In the genomic region with DNA sequence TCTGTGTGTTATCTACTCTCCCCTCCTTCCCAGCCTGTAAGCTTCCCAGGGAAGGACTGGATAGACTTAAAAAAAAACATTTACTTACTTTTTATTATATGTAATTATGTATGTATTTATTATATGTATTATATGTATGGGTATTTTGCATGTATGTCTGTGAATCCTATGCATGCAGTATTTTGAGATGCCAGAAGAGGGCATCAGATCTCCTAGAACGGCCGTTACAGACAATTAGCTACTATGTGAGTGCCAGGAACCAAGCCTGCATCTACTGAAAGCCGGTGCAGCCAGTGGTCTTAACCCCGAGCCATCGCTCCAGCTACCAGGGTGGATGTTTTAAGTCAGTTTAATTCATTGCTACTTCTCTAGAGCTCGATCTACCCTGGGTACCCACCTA, we compare ENCODE assay signal across 19 mouse cellular contexts. TPM values are rescaled to one million over a fixed set of nuclear protein-coding genes. Genes with fewer than 3 reads are reported as not detected.
DNase-seq lines count a peak whose midpoint lies in the region; ATAC-seq and TF ChIP-seq lines count a peak whose summit lies in the region.
"Had no signal": no experiment of that assay in that cellular context is flagged by ENCODE, and none has a peak within 500 bp of the region (broad histone marks: within the 10 kb centered on the region; RNA-seq: fewer than 3 reads in every experiment).

No protein-coding gene starts in this region.

- TF ChIP-seq CTCF in layer of hippocampus, adult 2 months (conservative IDR thresholded peaks at IDR 0.05) = peak; percentile 63
- TF ChIP-seq CTCF in MEL (IDR thresholded peaks at IDR 0.05 in 2 of 3, conservative IDR thresholded peaks at IDR 0.05 in 1 of 3; ENCODE audit: control insufficient read depth in 1 of 3, insufficient read depth in 1 of 3, low read depth in 2 of 3, low read length in 3 of 3, poor library complexity in 1 of 3, severe bottlenecking in 1 of 3) = peak in 2 of 3 experiments; percentile 24 to 41; a peak in 3 of 6 replicates

- no peaks in the 10 kb centered on the region for H3K27me3 ChIP-seq in MEL (ENCODE audit: control insufficient read depth in 1 of 2, insufficient read depth in 2 of 2, low read length in 2 of 2)
- H3K27me3 ChIP-seq: embryonic facial prominence, embryonic 15.5 days; heart, embryonic 12.5 days; limb, embryonic 13.5 days had no signal

- TF ChIP-seq EP300 in MEL (IDR thresholded peaks at IDR 0.05; ENCODE audit: low read depth in 1 of 2, low read length in 2 of 2) = no peak

- H3K4me1 ChIP-seq in MEL (ENCODE audit: control insufficient read depth in 1 of 2, insufficient read depth in 2 of 2, low read length in 2 of 2) = peaks cover 6 to 28% of the 10 kb centered on the region in 2 experiments; a peak in 3 of 4 replicates

- no peak for ATAC-seq in CD4-positive, CD25-positive, alpha-beta regulatory T cell, adult 4 months
- ATAC-seq: intestine, embryonic 16.5 days had no signal

- peak; percentile 25 for DNase-seq in CD4-positive, CD25-positive, alpha-beta regulatory T cell, adult 2 months (ENCODE audit: low read depth, low spot score)
- DNase-seq in layer of hippocampus, adult 2 months (ENCODE audit: low spot score in 2 of 2) = no peak
- DNase-seq in layer of hippocampus, adult 9-11 months = no peak
- DNase-seq in 3T3-L1 (ENCODE audit: low read depth, low spot score) (peak; percentile 26), MEL (ENCODE audit: low read depth, low spot score) (peak; percentile 53), MN1 (ENCODE audit: low spot score) (no peak)
- DNase-seq in left cerebral cortex, adult 11 months (ENCODE audit: low spot score) = no peak
- DNase-seq: cerebellum, postnatal 36 days; kidney, postnatal 14 days; lung, adult 2 months; lung, postnatal 4 days; right cerebral cortex, postnatal 25 days; thymus, postnatal 25 days had no signal

- no peak for TF ChIP-seq POLR2A in MEL (IDR thresholded peaks at IDR 0.05; ENCODE audit: control insufficient read depth in 1 of 2, insufficient read depth in 1 of 2, low read depth in 1 of 2, low read length in 2 of 2, poor library complexity in 1 of 2)

- no peak overlapping the region for H3K4me3 ChIP-seq in layer of hippocampus, adult 2 months
- H3K4me3 ChIP-seq in MEL (ENCODE audit: control insufficient read depth in 1 of 2, insufficient read depth in 1 of 2, low read depth in 2 of 2, low read length in 2 of 2) = no peak overlapping the region
- H3K4me3 ChIP-seq: embryonic facial prominence, embryonic 15.5 days; heart, embryonic 12.5 days; limb, embryonic 13.5 days had no signal

- no peaks in the 10 kb centered on the region for H3K9me3 ChIP-seq in MEL (replicated peaks; ENCODE audit: insufficient read depth, low read length)
- H3K9me3 ChIP-seq: embryonic facial prominence, embryonic 15.5 days; limb, embryonic 13.5 days had no signal

- H3K27ac ChIP-seq in layer of hippocampus, adult 2 months = no peak overlapping the region
- no peak overlapping the region for H3K27ac ChIP-seq in MEL (ENCODE audit: control insufficient read depth, low read depth, low read length)
- H3K27ac ChIP-seq: embryonic facial prominence, embryonic 15.5 days; hindbrain, embryonic 14.5 days; limb, embryonic 13.5 days had no signal

- TF ChIP-seq RAD21 in MEL (IDR thresholded peaks at IDR 0.05; ENCODE audit: low read depth, low read length) = peak; percentile 44

- peaks cover 34% of the 10 kb centered on the region for H3K79me2 ChIP-seq in MEL (ENCODE audit: control insufficient read depth, insufficient read depth, low read length, poor library complexity)

- peaks cover 8 to 20% of the 10 kb centered on the region in 2 experiments for H3K36me3 ChIP-seq in MEL (ENCODE audit: control insufficient read depth in 1 of 2, insufficient read depth in 2 of 2, low read length in 2 of 2)

- no peak overlapping the region for H3K9ac ChIP-seq in MEL (ENCODE audit: control insufficient read depth, low read depth, low read length, poor library complexity, severe bottlenecking)
- H3K9ac ChIP-seq: embryonic facial prominence, embryonic 15.5 days; heart, embryonic 12.5 days; hindbrain, embryonic 14.5 days; limb, embryonic 13.5 days had no signal

TF ChIP-seq in MEL, 35 proteins besides CTCF, POLR2A, EP300 and RAD21:
- TF ChIP-seq SMC3 (IDR thresholded peaks at IDR 0.05; ENCODE audit: low read depth, low read length) (peak; percentile 27), ZKSCAN1 (IDR thresholded peaks at IDR 0.05; ENCODE audit: low read depth, low read length) (no peak)

RNA-seq across cellular contexts. Expression of gene Atp6v0e, which starts 18.2 kb away (rescaled TPM):
- polyA plus RNA-seq in CD4-positive, CD25-positive, alpha-beta regulatory T cell, adult 4 months (2017; shearing (Covaris generic)) = 100 to 1,000 TPM; 354 to 386 TPM
- 10 to 100 TPM; 47.0 to 56.7 TPM for total RNA-seq in layer of hippocampus, adult 2 months (2021)
- total RNA-seq in MEL (2012; rRNA removed) = 163 and 173 TPM in 2 replicates
- 100 to 1,000 TPM in 1 of 2 experiments, not detected in 1; 200 TPM for polyA plus RNA-seq in MEL (2012; ENCODE audit: insufficient read depth in 1 of 2, insufficient read length in 2 of 2, low read depth in 1 of 2, low replicate concordance in 2 of 2, missing spikeins in 1 of 2)

RNA-seq across cellular contexts. Expression of gene Crebrf, which starts 34.2 kb away (rescaled TPM):
- 10 to 100 TPM; 60.7 to 69.8 TPM for polyA plus RNA-seq in CD4-positive, CD25-positive, alpha-beta regulatory T cell, adult 4 months (2017; shearing (Covaris generic))
- 100 to 1,000 TPM; 127 to 134 TPM for total RNA-seq in layer of hippocampus, adult 2 months (2021)
- total RNA-seq in MEL (2012; rRNA removed) = 2.9 and 3.8 TPM in 2 replicates
- 1 to 10 TPM in 1 of 2 experiments, not detected in 1; 1.3 TPM for polyA plus RNA-seq in MEL (2012; ENCODE audit: insufficient read depth in 1 of 2, insufficient read length in 2 of 2, low read depth in 1 of 2, low replicate concordance in 2 of 2, missing spikeins in 1 of 2)

Comparison
In these comparisons a context has a peak if more than half of its experiments do, and no peak if none do; other contexts are left out.
1. DNase-seq: peak in CD4-positive, CD25-positive, alpha-beta regulatory T cell, adult 2 months (single experiment), 3T3-L1 (single experiment) and MEL (single experiment); none in layer of hippocampus, adult 2 months (0 of 2), layer of hippocampus, adult 9-11 months (single experiment), MN1 (single experiment) and left cerebral cortex, adult 11 months (single experiment).
2. RNA of gene Crebrf, which starts 34.2 kb away (total RNA-seq): 127 to 134 TPM in layer of hippocampus, adult 2 months; 2.9 to 3.8 TPM in MEL; every median in the first group is over 10 times any median in the second.